Mouse (Mus musculus) spleen, postnatal 4 days (tissue): ENCODE measurements around the gene Pdzd2.

Experiments used
- DNase-seq, 2 experiments: peaks; one replicate each; pipeline ENCODE4 v3.0.0; 2022; ENCODE audit warnings: low spot score in 2 of 2

The Pdzd2 gene

DNA sequence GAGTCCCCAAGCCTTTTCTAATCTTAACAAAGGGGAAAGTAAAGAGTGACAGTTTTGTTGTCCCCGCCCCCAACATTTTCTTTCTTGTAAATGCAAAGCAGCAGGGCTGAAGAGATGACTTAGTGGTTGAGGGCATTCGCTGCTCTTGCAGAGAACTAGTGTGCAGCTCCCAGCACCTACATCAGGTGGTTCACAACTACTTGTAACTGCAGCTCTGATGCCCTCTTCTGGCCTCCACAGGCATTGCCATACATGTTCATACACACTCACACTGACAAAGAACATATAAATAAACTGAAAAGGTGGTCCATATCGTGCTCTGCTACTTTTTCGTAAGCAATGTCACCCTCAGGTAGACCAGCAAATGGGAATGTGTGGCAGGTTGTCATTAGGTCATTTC, 116.2 kb downstream of the Pdzd2 start:
- DNase-seq = no peak

DNA sequence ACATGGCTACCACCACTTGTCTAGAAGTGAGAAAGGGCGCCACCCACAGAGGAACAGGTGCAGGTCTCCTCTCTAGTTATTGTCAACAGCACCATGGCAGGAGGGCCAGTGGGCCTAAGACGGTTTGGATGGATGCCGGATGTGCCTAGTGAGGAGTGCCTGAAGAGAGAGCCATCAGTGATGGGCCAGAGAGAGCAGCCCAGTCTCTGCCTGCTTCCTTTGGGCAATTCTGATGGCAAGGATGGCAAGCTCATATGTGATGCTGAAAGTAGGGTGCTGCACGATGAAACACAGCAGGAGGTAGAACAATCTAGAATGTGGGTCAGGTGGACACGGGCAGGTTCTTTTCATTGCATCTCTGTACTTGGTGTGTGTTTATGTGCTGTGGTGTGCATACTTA, 117.0 kb downstream of the Pdzd2 start:
- DNase-seq = no peak

DNA sequence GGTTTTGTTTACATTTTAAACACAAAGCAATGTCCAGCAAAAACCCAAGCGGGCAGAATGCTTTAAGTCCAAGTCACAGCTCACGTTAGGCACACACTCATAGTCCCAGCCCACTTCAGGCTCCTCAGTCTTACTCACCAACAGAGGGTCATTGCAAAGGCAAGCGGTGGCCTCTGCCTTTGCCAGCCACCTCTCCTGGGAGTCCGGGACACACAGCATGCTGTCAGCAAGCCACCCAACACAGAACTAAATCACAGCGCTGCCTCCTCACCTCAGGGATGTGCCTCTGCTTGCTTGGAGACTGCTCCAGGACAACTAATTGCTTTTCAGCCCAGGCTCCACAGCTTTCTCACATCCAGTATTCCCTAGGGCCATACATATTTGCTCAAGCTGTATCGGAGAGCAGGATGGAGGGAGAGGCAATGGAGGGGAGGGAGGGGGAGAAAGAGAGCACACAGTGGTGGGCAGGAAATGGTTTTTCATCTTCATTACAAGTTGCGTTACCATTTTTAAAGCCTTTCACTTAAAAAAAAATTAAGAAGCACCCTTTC, 117.6 kb downstream of the Pdzd2 start:
- DNase-seq = no peak

- DNase-seq = no peak
Measured at GRCm38 (mm10) chr15:12619273-12619672, 120.5 kb downstream of the Pdzd2 start.

GRCm38 (mm10) chr15:12617651-12618050, 122.1 kb downstream of the Pdzd2 start:
- DNase-seq = no peak

DNA sequence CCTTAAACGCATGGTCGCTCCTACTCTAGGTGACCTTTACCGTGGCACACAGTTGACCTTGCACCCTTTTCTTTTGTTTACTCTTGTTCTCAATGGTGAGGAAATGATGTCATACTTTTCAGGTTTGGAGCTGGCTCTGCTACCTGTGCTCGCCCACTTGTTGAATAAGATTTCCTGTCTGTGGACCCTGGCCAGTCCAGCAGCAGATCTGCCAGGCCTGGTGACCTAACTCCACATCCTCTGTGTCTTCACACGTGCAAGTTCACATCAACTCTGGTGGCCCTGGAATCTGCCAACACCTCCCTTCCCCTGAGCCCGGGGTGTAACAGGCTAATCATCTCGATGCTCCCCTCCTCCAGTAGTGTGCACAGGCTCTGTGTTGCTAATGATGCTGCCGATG, 122.5 kb downstream of the Pdzd2 start:
- no peak for DNase-seq

- no peak for DNase-seq
Measured at GRCm38 (mm10) chr15:12614944-12615878, 124.5 kb downstream of the Pdzd2 start.

DNA sequence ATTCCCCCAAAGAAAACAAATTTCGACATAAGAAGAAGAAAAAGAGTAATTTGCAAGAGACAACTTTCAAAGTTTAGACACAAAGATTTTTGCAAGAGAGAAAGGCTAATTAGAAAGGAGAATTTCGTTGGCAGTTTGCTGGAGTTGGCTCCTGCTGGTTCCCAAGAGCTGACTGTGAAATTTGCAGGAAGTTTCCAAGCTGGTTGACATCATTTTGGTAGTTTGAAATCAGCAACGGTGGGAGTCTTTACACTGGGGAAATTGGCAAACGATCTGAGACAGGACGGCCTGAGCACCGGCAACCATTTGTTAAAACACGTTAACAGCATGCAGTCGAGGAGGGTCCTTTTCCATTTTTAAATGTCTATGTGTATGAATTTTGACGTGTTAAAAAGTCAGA, 125.7 kb downstream of the Pdzd2 start:
- DNase-seq = no peak

DNA sequence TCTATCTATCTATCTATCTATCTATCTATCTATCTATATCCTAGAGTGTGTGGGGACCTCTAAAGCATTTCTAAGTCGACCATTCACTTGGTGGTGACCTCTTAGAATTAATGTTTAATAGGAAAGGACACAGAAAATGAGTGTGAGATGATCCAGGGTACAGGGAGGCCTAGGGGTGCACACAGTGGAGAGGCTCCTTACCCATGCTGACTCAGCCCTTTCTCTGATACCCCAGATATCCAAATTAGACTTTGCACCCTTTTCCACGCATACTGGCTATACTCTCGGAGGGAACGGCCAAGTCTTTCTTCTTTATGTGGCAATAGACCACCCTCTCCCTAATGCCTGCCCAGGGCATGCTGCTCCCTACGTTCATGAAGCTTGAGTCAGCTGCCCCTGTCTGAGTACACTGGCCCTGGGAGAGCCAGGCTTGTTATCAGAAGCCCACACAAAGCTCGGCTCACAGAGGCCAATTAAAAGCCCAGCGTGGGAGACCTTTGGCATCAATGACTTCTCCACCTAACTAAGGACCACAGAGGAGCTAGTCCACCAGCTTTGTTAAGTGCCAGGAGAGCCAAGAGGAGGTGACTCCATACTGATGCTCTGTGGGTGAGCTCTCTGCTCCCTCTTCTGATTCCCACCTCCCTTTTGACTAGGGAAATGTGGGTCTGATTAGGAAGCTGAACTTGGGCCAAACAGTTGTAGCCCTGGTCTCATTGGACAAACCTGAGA, 126.6 kb downstream of the Pdzd2 start:
- DNase-seq = no peak

GRCm38 (mm10) chr15:12608090-12608489, 131.6 kb downstream of the Pdzd2 start:
- no peak for DNase-seq

DNA sequence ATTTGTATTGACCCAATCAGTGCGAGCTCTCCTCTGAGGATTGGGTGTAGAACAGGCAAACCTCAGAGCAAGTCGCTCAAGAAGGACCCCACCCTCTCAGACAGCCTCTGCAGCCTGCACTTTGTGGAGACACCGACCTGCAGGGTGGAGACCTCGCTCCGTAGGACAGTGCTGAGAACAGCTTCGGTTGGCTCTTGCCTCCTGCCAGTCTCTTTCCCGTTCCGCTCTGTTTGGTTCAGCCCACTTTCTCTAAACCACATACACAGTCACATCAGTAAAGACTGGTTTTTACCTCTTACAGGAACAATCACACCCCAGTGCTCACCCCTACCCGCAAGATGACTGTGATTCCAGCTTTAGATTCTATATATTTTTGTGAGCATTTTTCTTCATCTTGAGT, 133.4 kb downstream of the Pdzd2 start:
- DNase-seq = no peak

GRCm38 (mm10) chr15:12605239-12605993, 134.3 kb downstream of the Pdzd2 start:
- no peak for DNase-seq

DNA sequence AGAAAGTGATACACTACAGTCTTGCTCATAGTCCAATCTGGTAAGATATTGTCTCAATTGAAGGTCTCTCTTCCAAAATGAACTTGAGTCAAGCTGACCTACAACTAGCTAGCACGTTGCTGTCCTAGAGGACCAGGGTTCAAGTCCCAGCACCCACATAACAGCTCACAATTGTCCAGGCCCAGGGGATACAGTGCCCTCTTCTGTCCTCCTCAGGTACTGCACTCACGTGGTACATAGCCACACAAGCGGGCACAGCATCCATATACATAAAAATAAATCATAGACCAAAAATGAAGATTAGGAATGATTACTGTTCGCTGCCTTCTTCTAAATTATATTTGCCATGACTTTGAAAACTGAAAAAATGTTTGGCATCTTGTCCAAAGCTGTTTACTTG, 136.1 kb downstream of the Pdzd2 start:
- DNase-seq = no peak

DNA sequence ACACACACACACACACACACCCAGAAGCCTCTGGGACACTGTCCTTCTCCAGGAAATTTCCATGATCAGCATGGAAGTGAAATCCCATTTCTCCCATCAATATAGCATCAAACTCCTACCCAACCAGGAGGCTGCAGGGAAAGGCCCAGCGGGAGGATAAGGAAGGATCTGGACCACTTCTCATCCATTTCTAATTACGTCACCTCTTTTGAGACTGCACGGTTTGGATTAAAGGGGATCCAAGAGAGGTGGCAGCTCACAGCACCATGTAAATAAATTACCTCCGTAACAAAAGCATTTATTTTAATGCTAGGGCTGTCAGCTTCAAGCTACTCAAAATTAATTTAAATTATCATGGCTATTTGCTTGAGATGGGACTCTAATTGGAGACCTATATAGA, 146.6 kb downstream of the Pdzd2 start:
- no peak for DNase-seq

GRCm38 (mm10) chr15:12592628-12593027, 147.1 kb downstream of the Pdzd2 start:
- no peak for DNase-seq

- no peak for DNase-seq
Measured at GRCm38 (mm10) chr15:12588661-12589060, 151.1 kb downstream of the Pdzd2 start.

DNA sequence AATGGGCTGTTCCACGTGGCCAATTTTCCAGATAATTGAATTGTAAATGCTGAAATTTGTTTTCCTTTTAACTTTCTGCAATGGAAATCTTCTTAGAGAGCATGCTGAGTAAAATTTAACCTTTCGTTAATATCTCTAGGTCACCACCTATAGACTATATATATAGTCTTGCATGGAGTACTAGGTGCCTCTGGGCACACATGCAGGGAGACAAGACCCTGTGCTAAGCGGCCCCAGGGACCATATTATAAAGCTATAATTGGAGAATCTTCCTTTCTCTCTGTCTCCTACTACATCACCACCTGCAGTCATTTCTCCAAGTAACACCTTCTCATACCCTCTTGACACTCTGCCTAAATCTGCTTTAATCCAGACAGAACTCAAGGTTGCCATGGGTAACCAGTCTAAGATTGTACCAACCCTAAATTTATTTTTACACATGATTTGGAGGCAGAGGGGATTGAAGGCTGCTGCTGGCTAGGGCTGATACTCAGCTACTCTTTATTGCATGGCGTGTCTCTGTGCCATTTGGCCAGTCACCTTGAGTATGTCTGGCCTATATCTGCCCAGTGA, 152.8 kb downstream of the Pdzd2 start:
- DNase-seq = no peak

DNA sequence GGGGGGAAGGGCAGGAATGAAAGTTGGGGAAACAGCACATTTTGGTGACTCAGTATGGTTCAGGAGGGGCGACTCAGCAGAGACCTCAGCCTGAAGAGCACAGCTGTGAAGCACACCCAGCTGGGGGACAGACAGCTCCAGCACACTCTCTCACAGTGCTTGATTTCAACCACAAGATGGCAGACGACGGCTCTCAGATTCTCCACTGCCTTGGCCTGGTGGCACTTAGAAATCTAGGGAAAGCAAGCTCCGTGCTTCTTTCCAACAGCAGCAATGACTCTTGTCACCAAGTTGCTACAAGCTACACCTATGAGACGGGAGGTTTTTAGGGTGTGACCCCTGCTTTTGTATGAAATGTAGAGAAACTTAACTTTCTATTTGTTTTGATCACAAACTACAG, 153.6 kb downstream of the Pdzd2 start:
- peak; percentile 35 to 69 for DNase-seq

DNA sequence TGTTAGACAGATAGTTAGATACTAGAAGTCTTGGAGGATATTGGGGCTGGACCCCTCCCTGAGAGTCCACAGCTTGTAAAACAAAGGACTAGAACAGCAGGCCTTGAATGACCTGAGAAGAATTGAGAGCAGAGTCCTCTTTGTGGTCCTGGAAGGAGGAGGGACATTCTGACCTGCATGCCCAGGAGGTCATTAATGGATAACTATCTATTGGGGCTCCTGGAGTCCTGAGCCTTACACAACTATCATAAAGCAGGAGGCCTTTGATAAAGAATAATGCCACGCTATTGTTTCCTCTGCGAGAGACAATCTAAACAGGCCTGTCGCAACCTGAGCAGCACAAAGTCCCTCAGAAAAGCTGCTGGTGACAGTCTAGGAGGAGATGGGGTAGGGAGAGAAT, 156.7 kb downstream of the Pdzd2 start:
- no peak for DNase-seq

- DNase-seq = no peak
Measured at GRCm38 (mm10) chr15:12582471-12582870, 157.3 kb downstream of the Pdzd2 start.

- no peak for DNase-seq
Measured at GRCm38 (mm10) chr15:12579196-12579595, 160.5 kb downstream of the Pdzd2 start.

- DNase-seq = peak; percentile 33 to 76
Measured at GRCm38 (mm10) chr15:12578276-12578675, 161.4 kb downstream of the Pdzd2 start.
